Comparison of ENCODE assay signal across 8 mouse cellular contexts in the genomic region with DNA sequence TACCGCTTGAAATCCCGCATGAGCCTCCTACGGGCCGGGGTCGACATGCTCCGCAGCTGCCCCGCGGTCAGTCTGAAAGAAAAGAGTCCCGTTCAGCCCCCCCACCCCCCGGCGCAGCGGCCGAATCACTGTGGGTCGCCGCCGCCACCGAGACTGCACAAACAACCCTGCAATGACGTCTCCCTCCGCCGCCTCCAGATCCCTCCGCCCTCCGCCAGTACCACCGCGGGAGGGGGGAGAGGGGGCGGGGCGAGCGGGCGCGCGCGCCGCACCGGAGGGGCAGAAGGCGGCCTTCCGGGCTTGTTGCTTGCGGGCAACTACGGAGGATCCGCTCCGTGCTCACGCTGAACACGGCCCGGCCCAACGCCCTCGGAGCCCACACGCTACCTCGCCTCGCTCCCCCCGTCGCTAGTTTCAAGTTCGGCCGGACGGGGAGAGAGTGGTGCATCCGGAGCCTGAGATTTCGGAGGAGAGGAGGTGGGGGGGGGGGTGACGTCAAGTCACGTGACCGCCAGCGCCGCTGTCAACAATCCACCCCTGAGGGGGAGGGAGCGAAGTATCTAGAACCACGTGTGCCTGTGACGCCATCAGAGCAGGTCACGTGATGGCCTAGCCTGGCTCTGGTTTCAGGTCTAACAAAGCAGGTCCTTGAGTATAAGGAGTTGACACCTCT. TPM values are rescaled to one million over a fixed set of nuclear protein-coding genes. Genes with fewer than 3 reads are reported as not detected.
DNase-seq lines count a peak whose midpoint lies in the region; ATAC-seq lines count a peak whose summit lies in the region.

A gene (minus strand): TSS at position 473 of the 673 bp plus-strand sequence.

- no peaks in the 10 kb centered on the region for H3K27me3 ChIP-seq in hindbrain, embryonic 11.5 days (ENCODE audit: control insufficient read depth, insufficient read depth, low read length)

- 0 out of 2 replicates have a peak, but pooled peaks cover 3% of the 10 kb centered on the region for H3K4me1 ChIP-seq in hindbrain, embryonic 11.5 days (replicated peaks; ENCODE audit: control insufficient read depth, insufficient read depth, low read length)

- peak; percentile 82 for ATAC-seq in hindbrain, embryonic 11.5 days (ENCODE audit: low FRiP score)

- peak within 1 kb of the TSS; percentile 78 for H3K4me2 ChIP-seq in hindbrain, embryonic 11.5 days (replicated peaks; ENCODE audit: low read depth, low read length)

- 0% methylated on average over 43 of the region's 63 CpGs for WGBS in hindbrain, embryonic 11.5 days

- peak within 1 kb of the TSS; percentile 93 for H3K27ac ChIP-seq in hindbrain, embryonic 11.5 days (ENCODE audit: low read depth, low read length)

- peak within 1 kb of the TSS; percentile 99 for H3K4me3 ChIP-seq in hindbrain, embryonic 11.5 days (ENCODE audit: low read depth, low read length)

- peak within 1 kb of the TSS; percentile 96 for H3K9ac ChIP-seq in hindbrain, embryonic 11.5 days (ENCODE audit: low read depth, low read length)

- peak; percentile 99 for DNase-seq in Muller cell, postnatal 12 days (ENCODE audit: inconsistent ontology term)
- peak; percentile 98 for DNase-seq in cerebellum, adult 9-11 months
- peak; percentile 97 for DNase-seq in frontal cortex, adult 2 months (ENCODE audit: extremely low spot score in 1 of 2, low spot score in 1 of 2)
- peak; percentile 97 for DNase-seq in hindbrain, embryonic 11.5 days (ENCODE audit: low spot score)
- DNase-seq in layer of hippocampus, postnatal 10 days (ENCODE audit: low spot score in 2 of 2): peak; percentile 95 to 97
- peak; percentile 98 for DNase-seq in lung, postnatal 10 days
- DNase-seq in ovary, postnatal 36 days (ENCODE audit: low spot score): peak; percentile 91
- DNase-seq in thymus, postnatal 25 days: peak; percentile 93

- no peaks in the 10 kb centered on the region for H3K9me3 ChIP-seq in hindbrain, embryonic 11.5 days (ENCODE audit: control insufficient read depth, low read length)

- H3K36me3 ChIP-seq in hindbrain, embryonic 11.5 days (ENCODE audit: control insufficient read depth, insufficient read depth, low read length): 0 out of 2 replicates have a peak, but pooled peaks cover 10% of the 10 kb centered on the region

RNA-seq across cellular contexts. Expression of the gene that starts here (rescaled TPM):
- 234 and 238 TPM in 2 replicates for polyA plus RNA-seq in frontal cortex, adult 2 months (2012; rRNA removed)
- polyA plus RNA-seq in hindbrain, embryonic 11.5 days (2014; fragmentation: Nextera tagmentation; extraction: Ambion mirVana): 193 and 205 TPM in 2 replicates
- total RNA-seq in layer of hippocampus, postnatal 10 days (2021): 100 to 1,000 TPM; 153 to 159 TPM

Comparison
In these comparisons a context has a peak if more than half of its experiments do, and no peak if none do; other contexts are left out.
1. Peak in every context shown above with its lines: DNase-seq, ATAC-seq, H3K4me3 ChIP-seq and H3K27ac ChIP-seq.